Mouse (Mus musculus) neural tube, embryonic 15.5 days (tissue): ENCODE data around the gene Uxs1. TPM values are rescaled to one million over a fixed set of nuclear protein-coding genes. Genes with fewer than 3 reads are reported as not detected.

Source experiments
- ATAC-seq: fragments of 200-750 bp; cut with Nextera tagmentation; 2 replicates; pipeline ENCODE4 v1.8.0; 2017; ENCODE audit warnings: mild to moderate bottlenecking, moderate TSS enrichment, moderate library complexity; ENCODE audit not compliant: low FRiP score
- H3K27ac ChIP-seq: fragments of 300-500 bp; sonication (generic); replicated peaks from 2 replicates; pipeline ENCODE4 v1.5.1; 2015; ENCODE audit warnings: mild to moderate bottlenecking, inconsistent platforms
- H3K27me3 ChIP-seq: fragments of 300-500 bp; sonication (generic); replicated peaks from 2 replicates; pipeline ENCODE4 v1.6.1; 2015; ENCODE audit warnings: inconsistent platforms
- H3K36me3 ChIP-seq: fragments of 300-500 bp; sonication (generic); 2 replicates; pipeline ENCODE4 v1.6.1; 2015; ENCODE audit warnings: inconsistent platforms
- H3K4me1 ChIP-seq: fragments of 300-500 bp; sonication (generic); 2 replicates; pipeline ENCODE4 v1.6.1; 2015; ENCODE audit warnings: inconsistent platforms
- H3K4me2 ChIP-seq: fragments of 300-500 bp; sonication (generic); 2 replicates; pipeline ENCODE4 v1.6.1; 2015; ENCODE audit warnings: inconsistent platforms, mild to moderate bottlenecking, moderate library complexity
- H3K4me3 ChIP-seq: fragments of 300-500 bp; sonication (generic); replicated peaks from 2 replicates; pipeline ENCODE4 v1.5.1; 2015; ENCODE audit warnings: mild to moderate bottlenecking, inconsistent platforms
- H3K9ac ChIP-seq: fragments of 300-500 bp; sonication (generic); replicated peaks from 2 replicates; pipeline ENCODE4 v1.6.1; 2015; ENCODE audit warnings: mild to moderate bottlenecking, inconsistent platforms
- H3K9me3 ChIP-seq: fragments of 300-500 bp; sonication (generic); replicated peaks from 2 replicates; pipeline ENCODE4 v1.6.1; 2016; ENCODE audit warnings: inconsistent platforms
- WGBS: fragments of 180-500 bp; shearing (Covaris S2); methylation state at CpG from one replicate; pipeline ENCODE4 v1.1.7; 2015; ENCODE audit warnings: mixed read lengths; 5-methylcytosine and 5-hydroxymethylcytosine counted together
- polyA plus RNA-seq: library from polyadenylated mRNA; unstranded; fragments of >200 nt; fragmentation: Nextera tagmentation; extraction: Ambion mirVana; gene quantifications from 2 replicates; pipeline ENCODE4 v1.2.1, GENCODE M21; 2015

The Uxs1 gene
- polyA plus RNA-seq, 1 experiment from 2014 or later: 21.9 TPM

- Histone ChIP-seq H3K36me3 (peaks cover 9% of the 10 kb centered on the region), H3K4me1 (peaks cover 10% of the 10 kb centered on the region; the same call in 1 of the 2 replicates), H3K27ac (peak overlapping the region; percentile 60), H3K9me3 (no peaks in the 10 kb centered on the region), H3K27me3 (no peaks in the 10 kb centered on the region), H3K9ac (no peak overlapping the region), H3K4me3 (no peak overlapping the region), H3K4me2 (no peak overlapping the region)
- 51% methylated on average over 3 of the region's 3 CpGs for WGBS
- peak; percentile 41; the same call in 1 of the 2 replicates for ATAC-seq
These were observed 29.6 kb downstream of the Uxs1 start for GRCm38 (mm10) chr1:43798048-43798447.

GRCm38 (mm10) chr1:43789765-43790164 lies 37.8 kb downstream of the Uxs1 start:
- Histone ChIP-seq H3K36me3 (peaks cover 18% of the 10 kb centered on the region), H3K4me3 (no peak overlapping the region), H3K27me3 (no peaks in the 10 kb centered on the region), H3K4me2 (no peak overlapping the region), H3K9ac (no peak overlapping the region), H3K9me3 (no peaks in the 10 kb centered on the region), H3K4me1 (no peaks in the 10 kb centered on the region), H3K27ac (no peak overlapping the region)
- 79% methylated on average over 2 of the region's 2 CpGs for WGBS
- no peak for ATAC-seq

- Histone ChIP-seq H3K9ac (no peak overlapping the region), H3K9me3 (no peaks in the 10 kb centered on the region), H3K4me3 (no peak overlapping the region), H3K27me3 (no peaks in the 10 kb centered on the region), H3K27ac (no peak overlapping the region), H3K36me3 (peaks cover 18% of the 10 kb centered on the region), H3K4me2 (no peak overlapping the region), H3K4me1 (no peaks in the 10 kb centered on the region)
- 93% methylated on average over 5 of the region's 5 CpGs for WGBS
- no peak for ATAC-seq
These were observed 40.9 kb downstream of the Uxs1 start for GRCm38 (mm10) chr1:43786711-43787110.

GRCm38 (mm10) chr1:43785316-43785715 lies 42.3 kb downstream of the Uxs1 start:
- Histone ChIP-seq H3K27ac (no peak overlapping the region), H3K9me3 (no peaks in the 10 kb centered on the region), H3K4me1 (no peaks in the 10 kb centered on the region), H3K9ac (no peak overlapping the region), H3K27me3 (no peaks in the 10 kb centered on the region), H3K4me2 (no peak overlapping the region), H3K4me3 (no peak overlapping the region), H3K36me3 (peaks cover 18% of the 10 kb centered on the region)
- no peak for ATAC-seq
- 90% methylated on average over 5 of the region's 5 CpGs for WGBS

GRCm38 (mm10) chr1:43783186-43783585 lies 44.4 kb downstream of the Uxs1 start:
- Histone ChIP-seq H3K9ac (no peak overlapping the region), H3K27ac (no peak overlapping the region), H3K4me3 (no peak overlapping the region), H3K27me3 (no peaks in the 10 kb centered on the region), H3K4me2 (no peak overlapping the region), H3K36me3 (peaks cover 26% of the 10 kb centered on the region), H3K9me3 (no peaks in the 10 kb centered on the region), H3K4me1 (no peaks in the 10 kb centered on the region)
- ATAC-seq: no peak
- WGBS: 94% methylated on average over 3 of the region's 3 CpGs

- Histone ChIP-seq H3K9me3 (no peaks in the 10 kb centered on the region), H3K9ac (no peak overlapping the region), H3K27me3 (no peaks in the 10 kb centered on the region), H3K36me3 (peaks cover 26% of the 10 kb centered on the region), H3K4me2 (no peak overlapping the region), H3K4me3 (no peak overlapping the region), H3K4me1 (no peaks in the 10 kb centered on the region), H3K27ac (no peak overlapping the region)
- 81% methylated on average over 3 of the region's 3 CpGs for WGBS
- no peak for ATAC-seq
These were observed 44.9 kb downstream of the Uxs1 start for GRCm38 (mm10) chr1:43782680-43783079.

GRCm38 (mm10) chr1:43781672-43782071 lies 45.9 kb downstream of the Uxs1 start:
- no peak overlapping the region for H3K4me3 ChIP-seq
- H3K9me3 ChIP-seq: no peaks in the 10 kb centered on the region
- H3K4me2 ChIP-seq: no peak overlapping the region
- no peaks in the 10 kb centered on the region for H3K27me3 ChIP-seq
- H3K36me3 ChIP-seq: peaks cover 28% of the 10 kb centered on the region
- H3K9ac ChIP-seq: no peak overlapping the region
- no peak overlapping the region for H3K27ac ChIP-seq
- H3K4me1 ChIP-seq: no peaks in the 10 kb centered on the region
- no peak for ATAC-seq
- 79% methylated on average over 3 of the region's 3 CpGs for WGBS

- WGBS: 89% methylated on average over 2 of the region's 2 CpGs
- Histone ChIP-seq H3K4me2 (no peak overlapping the region), H3K9me3 (no peaks in the 10 kb centered on the region), H3K4me3 (no peak overlapping the region), H3K4me1 (no peaks in the 10 kb centered on the region), H3K27ac (no peak overlapping the region), H3K36me3 (peaks cover 27% of the 10 kb centered on the region), H3K9ac (no peak overlapping the region), H3K27me3 (no peaks in the 10 kb centered on the region)
- no peak for ATAC-seq
These were observed 46.4 kb downstream of the Uxs1 start for GRCm38 (mm10) chr1:43781195-43781594.

- no peaks in the 10 kb centered on the region for H3K4me1 ChIP-seq
- H3K27ac ChIP-seq: no peak overlapping the region
- WGBS: 96% methylated on average over 3 of the region's 3 CpGs
- H3K4me2 ChIP-seq: no peak overlapping the region
- no peak overlapping the region for H3K4me3 ChIP-seq
- no peaks in the 10 kb centered on the region for H3K9me3 ChIP-seq
- ATAC-seq: no peak
- H3K27me3 ChIP-seq: no peaks in the 10 kb centered on the region
- no peak overlapping the region for H3K9ac ChIP-seq
- H3K36me3 ChIP-seq: peaks cover 50% of the 10 kb centered on the region
These were observed 51.5 kb downstream of the Uxs1 start for GRCm38 (mm10) chr1:43776106-43776505.

- H3K9ac ChIP-seq: no peak overlapping the region
- no peaks in the 10 kb centered on the region for H3K9me3 ChIP-seq
- no peaks in the 10 kb centered on the region for H3K27me3 ChIP-seq
- ATAC-seq: no peak
- no peak overlapping the region for H3K27ac ChIP-seq
- H3K36me3 ChIP-seq: peaks cover 59% of the 10 kb centered on the region
- no peak overlapping the region for H3K4me2 ChIP-seq
- 90% methylated on average over 4 of the region's 4 CpGs for WGBS
- H3K4me3 ChIP-seq: no peak overlapping the region
- H3K4me1 ChIP-seq: no peaks in the 10 kb centered on the region
These were observed 53.5 kb downstream of the Uxs1 start for GRCm38 (mm10) chr1:43774126-43774525.

- WGBS: 94% methylated on average over 3 of the region's 3 CpGs
- Histone ChIP-seq H3K9ac (no peak overlapping the region), H3K36me3 (peaks cover 56% of the 10 kb centered on the region), H3K9me3 (no peaks in the 10 kb centered on the region), H3K27me3 (no peaks in the 10 kb centered on the region), H3K4me1 (no peaks in the 10 kb centered on the region), H3K27ac (no peak overlapping the region), H3K4me3 (no peak overlapping the region), H3K4me2 (no peak overlapping the region)
- ATAC-seq: no peak
These were observed 54.9 kb downstream of the Uxs1 start for GRCm38 (mm10) chr1:43772694-43773093.

GRCm38 (mm10) chr1:43770032-43770431 lies 57.6 kb downstream of the Uxs1 start:
- no peaks in the 10 kb centered on the region for H3K27me3 ChIP-seq
- no peak for ATAC-seq
- H3K9me3 ChIP-seq: no peaks in the 10 kb centered on the region
- 96% methylated on average over 3 of the region's 3 CpGs for WGBS
- no peak overlapping the region for H3K9ac ChIP-seq
- no peaks in the 10 kb centered on the region for H3K4me1 ChIP-seq
- H3K27ac ChIP-seq: no peak overlapping the region
- no peak overlapping the region for H3K4me3 ChIP-seq
- peaks cover 55% of the 10 kb centered on the region for H3K36me3 ChIP-seq
- H3K4me2 ChIP-seq: no peak overlapping the region

GRCm38 (mm10) chr1:43769348-43769747 lies 58.3 kb downstream of the Uxs1 start:
- no peak for ATAC-seq
- Histone ChIP-seq H3K36me3 (peaks cover 61% of the 10 kb centered on the region), H3K27me3 (no peaks in the 10 kb centered on the region), H3K4me3 (no peak overlapping the region), H3K4me2 (no peak overlapping the region), H3K9ac (no peak overlapping the region), H3K27ac (no peak overlapping the region), H3K4me1 (no peaks in the 10 kb centered on the region), H3K9me3 (no peaks in the 10 kb centered on the region)
- WGBS: 59% methylated on average over 1 of the region's 1 CpGs
